In genomic region chr12:79613846-79614582, GRCm38 (mm10) we compare ENCODE assay signal across 8 mouse cellular contexts.
A peak's percentile ranks its signal among the peaks of the same experiment; 100 is the strongest.
DNase-seq lines count a peak whose midpoint lies in the region; ATAC-seq and TF ChIP-seq lines count a peak whose summit lies in the region.

No protein-coding gene starts in this region.

- peak overlapping the region; percentile 74 for H3K27ac ChIP-seq in kidney, embryonic 15.5 days
- H3K27ac ChIP-seq in bone marrow macrophage, adult 2 months (ENCODE audit: insufficient read depth, low read depth, low read length) = peak overlapping the region; percentile 84
- no peak overlapping the region for H3K27ac ChIP-seq in forebrain, postnatal 0 days (ENCODE audit: low read depth, low read length)

- no peak overlapping the region for H3K4me3 ChIP-seq in kidney, embryonic 15.5 days (replicated peaks)
- no peak overlapping the region for H3K4me3 ChIP-seq in bone marrow macrophage, adult 2 months (ENCODE audit: insufficient read depth, low read length)
- H3K4me3 ChIP-seq in forebrain, postnatal 0 days (ENCODE audit: low read depth, low read length) = no peak overlapping the region

- peaks cover 61% of the 10 kb centered on the region for H3K4me1 ChIP-seq in kidney, embryonic 15.5 days
- H3K4me1 ChIP-seq in bone marrow macrophage, adult 2 months (ENCODE audit: control insufficient read depth, insufficient read depth, low read length) = peaks cover 30% of the 10 kb centered on the region
- no peaks in the 10 kb centered on the region; the same call in 1 of the 2 replicates for H3K4me1 ChIP-seq in forebrain, postnatal 0 days (ENCODE audit: insufficient read depth)

- no peak for ATAC-seq in kidney, embryonic 15.5 days (replicated peaks; ENCODE audit: low FRiP score)
- ATAC-seq in granulocyte monocyte progenitor cell, adult 5-6 weeks (replicated peaks; ENCODE audit: poor library complexity, severe bottlenecking) = peak; percentile 85
- peak; percentile 58 for ATAC-seq in megakaryocyte, adult 5-6 weeks (ENCODE audit: poor library complexity, severe bottlenecking)
- ATAC-seq in forebrain, postnatal 0 days = no peak

- H3K36me3 ChIP-seq in kidney, embryonic 15.5 days = no peaks in the 10 kb centered on the region
- no peaks in the 10 kb centered on the region for H3K36me3 ChIP-seq in forebrain, postnatal 0 days (ENCODE audit: insufficient read depth)

- 61% methylated on average over 9 of the region's 9 CpGs for WGBS in kidney, embryonic 15.5 days
- WGBS in forebrain, postnatal 0 days = 78% methylated on average over 9 of the region's 9 CpGs

- no peak overlapping the region for H3K4me2 ChIP-seq in kidney, embryonic 15.5 days
- no peak overlapping the region for H3K4me2 ChIP-seq in forebrain, postnatal 0 days (ENCODE audit: low read depth)

- TF ChIP-seq CTCF in bone marrow macrophage, adult 2 months (IDR thresholded peaks at IDR 0.05; ENCODE audit: low read depth, low read length) = no peak
- TF ChIP-seq CTCF in forebrain, postnatal 0 days (IDR thresholded peaks at IDR 0.05; ENCODE audit: low read depth) = no peak

- H3K27me3 ChIP-seq in kidney, embryonic 15.5 days = no peaks in the 10 kb centered on the region
- H3K27me3 ChIP-seq in forebrain, postnatal 0 days (ENCODE audit: insufficient read depth, low read length) = no peaks in the 10 kb centered on the region

- no peak for DNase-seq in kidney, adult 9 months
- DNase-seq in cerebellum, postnatal 10 days = no peak
- DNase-seq in natural killer cell, adult 2 months (ENCODE audit: low spot score in 2 of 2) = no peak
- no peak for DNase-seq in forebrain, postnatal 0 days

- TF ChIP-seq POLR2A in bone marrow macrophage, adult 2 months (IDR thresholded peaks at IDR 0.05; ENCODE audit: borderline replicate concordance, low read depth, low read length) = no peak

- H3K9ac ChIP-seq in kidney, embryonic 15.5 days = no peak overlapping the region
- no peak overlapping the region for H3K9ac ChIP-seq in forebrain, postnatal 0 days

- no peaks in the 10 kb centered on the region for H3K9me3 ChIP-seq in kidney, embryonic 15.5 days (replicated peaks)
- no peaks in the 10 kb centered on the region for H3K9me3 ChIP-seq in forebrain, postnatal 0 days (ENCODE audit: low read length)

Comparison
In these comparisons a context has a peak if more than half of its experiments do, and no peak if none do; other contexts are left out.
1. ATAC-seq: peak in granulocyte monocyte progenitor cell, adult 5-6 weeks (single experiment) and megakaryocyte, adult 5-6 weeks (single experiment); none in kidney, embryonic 15.5 days (single experiment) and forebrain, postnatal 0 days (single experiment).